Mouse (Mus musculus): ENCODE results near the gene Tmem8b.

Tmem8b gene

DNA sequence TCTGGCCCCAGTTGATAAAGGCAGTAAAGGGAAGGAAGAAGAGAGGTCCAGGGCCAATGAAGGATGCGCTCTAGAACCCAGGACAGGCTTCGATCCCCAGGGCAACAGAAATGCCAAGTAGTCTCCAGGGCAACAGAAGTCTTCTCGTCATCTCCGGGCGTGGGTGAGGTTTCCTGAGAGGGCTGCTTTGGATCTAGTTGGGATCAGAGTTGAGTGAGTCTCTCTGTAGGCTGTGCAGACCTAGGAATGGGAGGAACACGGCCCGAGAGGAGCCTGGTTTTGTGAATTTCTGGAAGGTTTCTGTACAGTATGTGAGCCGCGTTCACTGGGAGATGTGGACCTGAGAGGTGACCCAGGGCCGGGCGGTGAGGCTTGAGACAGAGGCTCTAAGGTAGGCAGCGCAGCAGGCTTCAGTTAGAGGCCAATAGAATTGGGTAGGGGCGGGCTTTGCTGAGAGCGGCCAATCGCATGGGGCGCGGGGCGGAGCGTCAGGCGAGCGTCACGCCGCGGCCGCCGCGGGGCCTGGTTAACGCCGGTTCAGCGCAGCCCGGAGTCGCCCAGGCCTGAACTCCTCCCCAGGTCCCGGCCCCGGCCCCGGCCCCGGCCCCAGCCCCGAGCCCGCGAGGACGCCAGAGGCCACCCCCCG is at the start of gene Tmem8b, which contains the start of gene Fam221b:
Gene Tmem8b (plus strand): TSS at position 190 of the 646 bp plus-strand sequence.
Gene Fam221b (minus strand): TSS at position 364 of the 646 bp plus-strand sequence.
- DNase-seq (ENCODE audit: extremely low read depth, insufficient read length, low spot score): peak; percentile 92

DNA sequence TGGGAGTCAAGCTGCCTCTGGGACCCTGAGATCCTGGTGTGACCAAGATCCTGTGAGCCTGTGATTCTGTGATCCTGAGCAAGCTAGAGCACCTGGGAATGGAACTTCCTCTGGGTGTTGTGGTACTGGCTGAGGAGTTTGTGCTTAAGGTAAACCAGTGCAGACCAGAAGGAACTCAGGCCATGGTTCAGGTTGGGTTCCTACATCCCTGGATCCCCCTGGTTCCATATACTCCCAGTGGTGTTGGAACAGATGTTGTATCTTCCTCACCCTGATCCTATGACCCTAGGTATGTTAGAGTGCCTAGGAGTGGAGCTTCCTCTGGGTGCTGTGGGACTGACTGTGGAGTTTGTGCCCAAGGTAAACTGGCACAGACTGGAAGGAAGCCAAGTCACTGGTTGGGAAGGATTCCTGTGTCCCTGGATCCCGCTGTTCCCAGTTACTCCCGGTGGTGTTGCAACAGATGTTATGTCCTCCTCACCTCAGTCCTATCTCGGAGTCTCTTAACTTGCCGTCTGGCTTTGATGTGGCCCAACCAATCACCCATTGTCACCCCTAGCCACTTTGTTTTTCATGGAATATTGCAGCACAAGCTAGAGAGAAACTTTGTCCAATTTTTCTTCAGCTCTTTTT is 48.5 kb upstream of the Tmem8b start:
- no peak for DNase-seq (ENCODE audit: extremely low read depth, insufficient read length, low spot score)

DNA sequence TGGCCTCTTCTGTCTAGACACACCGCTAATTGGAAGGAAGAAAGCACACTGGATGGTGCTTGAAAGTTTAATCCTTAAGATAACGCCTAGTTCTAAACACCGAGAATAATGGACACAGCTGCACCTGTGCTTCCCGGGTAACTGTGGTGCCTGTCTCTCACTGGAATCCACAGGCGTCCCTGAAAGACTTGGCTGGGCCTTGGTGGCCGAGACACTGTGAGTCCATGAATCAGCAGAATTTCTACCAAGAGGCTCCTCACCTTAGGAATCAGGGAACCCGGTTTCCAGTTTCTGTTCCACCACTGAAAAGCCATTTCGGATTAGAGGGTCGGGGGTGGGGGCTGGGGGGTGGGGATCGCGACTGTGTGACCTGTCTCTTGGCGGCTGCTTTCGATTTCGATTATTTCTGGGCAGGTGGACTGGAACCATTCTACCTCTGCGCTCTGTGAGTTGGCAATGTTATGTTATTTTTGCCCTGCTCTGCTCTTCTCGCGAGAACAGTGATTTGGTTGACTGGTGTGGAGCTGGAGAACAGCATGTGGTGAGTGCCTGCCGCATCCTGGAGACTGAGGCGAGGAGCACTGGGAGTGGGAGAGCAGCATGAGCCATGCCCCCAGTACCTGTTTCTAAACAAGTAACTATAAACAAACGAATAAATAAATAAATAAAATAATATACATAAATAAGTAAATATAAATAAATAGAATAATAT is 39.5 kb upstream of the Tmem8b start:
- no peak for DNase-seq (ENCODE audit: extremely low read depth, insufficient read length, low spot score)

DNA sequence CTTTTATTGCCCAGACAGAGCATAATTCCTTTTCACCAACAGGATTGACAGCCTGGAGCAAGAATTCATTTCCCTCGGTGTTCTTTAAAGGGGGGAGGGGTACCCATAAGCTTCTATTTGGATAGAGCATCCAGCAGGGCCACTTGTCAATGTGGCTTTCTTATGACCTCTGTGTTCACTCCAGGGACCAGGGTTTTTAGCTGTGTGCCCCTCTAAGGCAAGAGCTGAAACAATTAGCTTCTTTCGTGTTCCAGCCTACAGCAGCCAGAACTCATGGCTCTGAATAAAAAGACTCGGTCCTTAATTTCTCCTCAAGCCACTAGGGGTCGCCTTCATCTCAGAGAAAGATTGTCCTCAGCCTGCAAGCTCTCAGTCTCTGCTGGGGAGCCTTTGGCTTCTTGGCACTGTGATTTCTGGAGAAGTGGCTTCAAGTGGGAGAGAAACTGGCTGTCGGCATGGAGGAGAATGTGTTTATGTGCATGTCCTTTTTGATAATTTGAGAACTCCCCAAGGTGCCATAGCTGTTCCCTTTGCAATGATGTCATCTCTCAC is 38.7 kb upstream of the Tmem8b start:
- DNase-seq (ENCODE audit: extremely low read depth, insufficient read length, low spot score): peak; percentile 48

DNA sequence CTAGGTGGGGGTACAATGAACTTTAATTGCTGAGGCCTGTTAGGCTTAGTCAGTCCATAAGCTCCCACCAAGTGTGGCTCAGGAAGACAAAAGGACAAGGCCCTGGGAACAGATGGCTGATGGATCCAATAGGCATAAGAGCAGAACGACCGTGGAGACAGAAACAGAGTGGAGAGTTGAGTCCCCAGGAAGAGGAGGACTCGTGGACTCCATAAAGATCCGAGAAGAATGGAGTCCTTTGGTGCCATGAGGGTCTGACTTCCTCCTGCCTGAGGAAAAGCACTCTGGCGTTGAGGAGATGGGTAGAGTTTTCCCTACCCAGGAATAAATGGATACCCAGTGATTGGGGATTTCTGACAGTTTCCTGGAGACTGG is 38.1 kb upstream of the Tmem8b start:
- no peak for DNase-seq (ENCODE audit: extremely low read depth, insufficient read length, low spot score)

DNA sequence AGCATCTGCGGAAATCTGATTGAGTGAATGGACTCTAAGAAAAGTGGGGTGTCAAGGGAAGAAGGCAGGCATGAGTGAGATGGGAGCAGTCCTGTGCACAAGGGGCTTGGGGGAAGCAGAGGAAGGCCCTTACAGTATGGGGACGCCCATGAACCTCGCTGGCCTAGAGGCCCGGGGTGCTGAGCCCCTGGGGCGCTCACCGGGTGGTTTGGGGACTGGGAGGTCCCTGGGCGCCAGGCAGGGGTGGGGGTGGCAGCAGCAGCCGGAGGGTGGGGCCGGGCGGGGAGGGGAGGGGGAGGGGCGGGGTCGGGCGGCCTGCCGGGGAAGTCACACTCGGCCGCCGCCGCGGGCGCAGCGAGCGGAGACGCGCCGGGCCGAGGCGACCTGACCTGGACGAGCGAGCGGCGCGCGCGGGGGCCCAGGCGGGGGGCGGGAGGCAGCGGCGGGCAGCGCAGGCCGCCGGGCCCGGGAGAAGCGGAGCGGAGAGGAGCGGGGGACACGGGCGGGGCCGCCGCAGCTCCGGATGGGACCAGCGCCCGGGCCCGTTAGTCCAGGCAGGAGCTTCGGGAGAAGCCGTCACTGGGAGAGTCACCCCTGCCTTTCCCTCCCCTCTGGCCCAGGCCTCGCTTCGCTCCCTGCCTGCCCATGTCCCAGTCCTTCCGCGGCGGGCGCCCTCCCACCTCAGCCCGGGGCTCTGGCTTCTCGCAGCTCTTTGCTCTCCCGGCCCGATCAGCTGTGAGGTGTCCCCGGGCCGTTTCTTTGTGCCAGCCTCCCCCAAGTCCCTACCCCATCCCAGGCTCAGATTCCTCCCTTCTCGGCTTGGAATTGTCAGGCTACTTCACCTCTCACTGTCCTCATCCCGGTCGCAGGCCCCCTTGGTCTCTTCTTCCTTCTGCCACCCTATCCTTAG is 37.5 kb upstream of the Tmem8b start, which contains the start of gene Npr2:
Gene Npr2 (plus strand): TSS at position 890 of the 910 bp plus-strand sequence.
- DNase-seq (ENCODE audit: extremely low read depth, insufficient read length, low spot score): peak; percentile 74

DNA sequence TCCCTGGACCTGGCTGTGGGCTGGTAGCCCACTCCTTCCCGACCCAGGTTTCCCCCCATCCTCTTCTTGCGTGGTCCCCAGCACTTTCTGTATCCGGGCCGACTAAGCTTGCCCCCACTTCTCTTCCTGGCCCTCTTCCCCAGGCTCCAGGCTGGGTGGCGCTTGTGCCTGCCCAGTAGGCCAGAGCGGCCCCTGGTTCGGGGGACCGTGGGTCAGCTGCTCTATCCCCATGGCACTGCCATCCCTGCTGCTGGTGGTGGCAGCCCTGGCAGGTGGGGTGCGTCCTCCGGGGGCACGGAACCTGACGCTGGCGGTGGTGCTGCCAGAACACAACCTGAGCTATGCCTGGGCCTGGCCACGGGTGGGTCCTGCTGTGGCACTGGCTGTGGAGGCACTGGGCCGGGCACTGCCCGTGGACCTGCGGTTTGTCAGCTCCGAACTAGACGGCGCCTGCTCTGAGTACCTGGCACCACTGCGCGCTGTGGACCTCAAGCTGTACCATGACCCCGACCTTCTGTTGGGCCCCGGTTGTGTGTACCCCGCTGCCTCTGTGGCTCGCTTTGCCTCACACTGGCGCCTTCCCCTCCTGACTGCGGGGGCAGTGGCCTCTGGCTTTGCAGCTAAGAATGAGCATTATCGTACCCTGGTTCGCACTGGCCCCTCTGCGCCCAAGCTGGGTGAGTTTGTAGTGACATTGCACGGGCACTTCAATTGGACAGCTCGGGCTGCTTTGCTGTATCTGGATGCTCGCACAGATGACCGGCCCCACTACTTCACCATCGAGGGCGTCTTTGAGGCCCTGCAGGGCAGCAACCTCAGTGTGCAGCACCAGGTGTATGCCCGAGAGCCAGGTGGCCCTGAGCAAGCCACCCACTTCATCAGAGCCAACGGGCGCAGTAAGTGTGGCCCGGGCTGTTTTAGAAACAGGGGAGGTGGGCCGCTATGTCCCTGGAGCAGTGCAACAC is 36.5 kb upstream of the Tmem8b start:
- peak; percentile 40 for DNase-seq (ENCODE audit: extremely low read depth, insufficient read length, low spot score)

DNA sequence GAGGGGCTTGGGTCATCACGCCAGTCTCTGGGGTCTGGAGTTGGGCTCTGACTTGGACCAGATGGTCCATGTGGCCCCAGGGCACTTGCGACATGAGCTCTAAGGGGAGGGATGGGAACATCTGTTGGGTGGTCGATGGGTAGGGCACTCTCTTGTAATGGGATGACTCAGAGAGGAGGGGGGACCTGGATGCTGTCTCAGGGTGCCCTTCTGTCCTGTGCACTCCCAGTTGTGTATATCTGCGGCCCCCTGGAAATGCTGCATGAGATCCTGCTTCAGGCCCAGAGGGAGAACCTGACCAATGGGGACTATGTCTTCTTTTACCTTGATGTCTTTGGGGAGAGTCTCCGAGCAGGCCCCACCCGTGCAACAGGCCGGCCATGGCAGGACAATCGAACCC is 35.5 kb upstream of the Tmem8b start:
- no peak for DNase-seq (ENCODE audit: extremely low read depth, insufficient read length, low spot score)

DNA sequence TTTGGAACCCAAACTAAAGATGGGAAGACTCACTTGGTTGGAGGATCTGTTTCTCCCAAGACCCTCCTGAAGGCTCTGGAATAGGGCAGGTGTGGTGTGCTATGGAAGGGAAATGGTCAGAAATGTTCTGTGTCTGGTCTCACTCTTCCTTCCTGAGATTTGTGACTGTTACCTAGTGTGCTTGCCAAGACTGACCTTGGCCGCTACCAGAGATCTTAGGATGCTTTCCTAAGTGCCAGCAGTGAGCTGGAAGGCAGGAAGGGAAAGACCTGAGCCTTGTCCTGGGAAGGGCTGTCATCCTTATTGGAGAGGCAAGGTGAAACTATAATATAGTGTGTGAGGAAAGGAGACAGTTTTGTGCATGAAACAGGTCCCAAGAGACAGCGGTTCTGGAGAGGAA is 35.0 kb upstream of the Tmem8b start:
- no peak for DNase-seq (ENCODE audit: extremely low read depth, insufficient read length, low spot score)

DNA sequence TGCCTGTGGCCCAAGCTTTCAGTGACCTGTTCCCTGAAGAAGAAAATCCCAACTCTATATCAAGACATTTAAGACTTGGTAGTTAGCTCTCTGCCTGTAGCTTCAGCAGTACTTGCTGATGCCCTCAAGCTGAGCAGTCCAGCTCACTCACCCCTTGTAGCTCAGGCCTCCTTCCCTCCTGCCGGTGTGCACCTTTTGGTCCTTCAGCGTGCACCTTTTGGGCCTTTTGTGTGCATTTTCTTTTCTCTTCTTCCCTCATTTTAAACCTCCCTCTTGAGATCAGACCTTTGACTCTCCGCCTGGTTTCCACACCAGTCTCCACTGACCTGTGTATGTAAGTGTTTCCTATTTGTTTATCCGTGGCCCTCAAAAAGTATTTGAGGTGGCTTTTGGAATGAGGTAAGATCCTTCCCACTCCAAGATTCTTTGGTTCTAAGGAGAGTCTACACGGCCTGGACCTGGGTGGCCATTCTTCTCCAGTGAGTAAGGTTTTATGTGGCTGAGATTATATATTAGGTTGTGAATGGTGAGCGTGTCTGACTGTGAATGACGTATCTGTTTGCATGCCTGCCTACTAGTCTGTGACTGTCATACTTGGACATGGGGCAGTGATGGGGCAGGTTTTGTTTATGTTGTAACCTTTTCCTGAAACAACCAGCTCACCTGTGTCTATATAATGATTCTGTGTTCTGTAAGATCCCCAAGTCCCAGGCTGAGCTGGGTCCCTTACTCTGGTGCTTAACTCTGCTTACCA is 34.0 kb upstream of the Tmem8b start:
- DNase-seq (ENCODE audit: extremely low read depth, insufficient read length, low spot score): no peak

DNA sequence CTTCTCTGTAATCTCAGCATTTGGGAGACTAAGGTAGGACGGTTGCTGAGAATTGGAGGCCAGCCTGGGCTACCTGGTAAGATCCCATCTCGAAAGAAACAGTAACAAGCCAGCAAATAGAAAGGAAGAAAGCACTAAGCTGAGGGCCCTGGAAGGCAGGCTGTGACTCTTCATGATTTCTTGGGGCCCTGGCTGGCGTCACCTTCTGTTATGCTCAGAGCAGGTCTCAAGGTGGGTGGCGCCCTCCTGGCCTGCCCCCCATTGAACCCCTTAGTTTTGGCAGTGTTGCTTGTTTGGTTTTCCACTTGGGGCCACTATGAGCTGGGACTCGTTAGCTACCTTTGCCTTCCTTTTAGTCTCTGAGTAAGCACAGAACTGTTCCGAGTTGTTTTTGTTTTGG is 32.0 kb upstream of the Tmem8b start:
- DNase-seq (ENCODE audit: extremely low read depth, insufficient read length, low spot score): no peak

DNA sequence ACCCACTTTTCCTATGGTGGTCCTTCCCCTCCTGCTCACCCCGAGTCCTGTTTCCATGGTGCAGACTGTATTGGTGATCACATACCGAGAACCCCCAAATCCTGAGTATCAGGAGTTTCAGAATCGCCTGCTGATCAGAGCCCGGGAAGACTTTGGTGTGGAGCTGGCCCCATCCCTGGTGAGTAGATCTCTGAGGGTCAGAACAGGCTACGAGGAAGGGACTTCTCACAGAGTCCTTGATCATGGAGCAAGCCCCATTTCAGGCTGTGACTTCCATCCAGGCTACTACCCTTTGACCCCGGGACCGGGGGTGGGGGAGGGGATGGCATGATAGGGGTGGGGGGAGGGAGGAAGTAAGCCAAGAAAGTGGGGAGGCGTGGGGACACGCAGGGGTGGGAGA is 28.7 kb upstream of the Tmem8b start:
- no peak for DNase-seq (ENCODE audit: extremely low read depth, insufficient read length, low spot score)

DNA sequence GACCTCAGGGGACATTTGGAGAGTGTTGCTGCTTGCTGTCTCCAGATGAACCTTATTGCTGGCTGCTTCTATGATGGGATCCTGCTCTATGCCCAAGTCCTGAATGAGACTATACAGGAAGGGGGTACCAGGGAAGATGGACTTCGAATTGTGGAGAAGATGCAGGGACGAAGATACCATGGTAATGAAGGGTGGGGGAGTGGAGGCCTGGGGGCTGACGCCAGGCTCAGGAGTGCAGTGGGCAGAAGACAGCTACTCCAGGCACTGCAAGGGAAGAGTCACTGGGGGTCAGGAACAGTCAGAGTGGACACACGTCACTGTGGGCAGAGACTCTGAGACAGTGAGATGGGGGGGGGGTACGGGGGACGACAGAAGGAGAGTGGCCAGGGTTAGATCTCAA is 28.3 kb upstream of the Tmem8b start:
- no peak for DNase-seq (ENCODE audit: extremely low read depth, insufficient read length, low spot score)

DNA sequence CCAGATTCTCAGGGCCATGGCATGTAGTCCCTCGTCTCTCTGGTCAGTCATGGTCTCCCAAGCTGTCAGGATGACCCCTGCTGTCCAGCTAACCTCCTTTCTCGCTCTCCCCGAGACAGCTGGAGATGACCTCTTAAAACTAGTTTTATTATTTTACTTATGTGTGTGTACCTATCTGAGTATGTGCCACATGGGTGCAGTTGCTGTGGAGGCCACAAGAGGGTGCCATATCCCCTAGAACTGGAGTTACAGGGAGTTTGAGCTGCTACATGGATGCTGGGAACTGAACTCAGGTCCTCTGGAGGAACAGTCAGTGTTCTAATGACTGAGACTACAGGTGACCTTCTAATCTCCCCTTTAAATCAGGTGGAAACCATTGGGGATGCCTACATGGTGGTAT is 19.0 kb upstream of the Tmem8b start:
- no peak for DNase-seq (ENCODE audit: extremely low read depth, insufficient read length, low spot score)

DNA sequence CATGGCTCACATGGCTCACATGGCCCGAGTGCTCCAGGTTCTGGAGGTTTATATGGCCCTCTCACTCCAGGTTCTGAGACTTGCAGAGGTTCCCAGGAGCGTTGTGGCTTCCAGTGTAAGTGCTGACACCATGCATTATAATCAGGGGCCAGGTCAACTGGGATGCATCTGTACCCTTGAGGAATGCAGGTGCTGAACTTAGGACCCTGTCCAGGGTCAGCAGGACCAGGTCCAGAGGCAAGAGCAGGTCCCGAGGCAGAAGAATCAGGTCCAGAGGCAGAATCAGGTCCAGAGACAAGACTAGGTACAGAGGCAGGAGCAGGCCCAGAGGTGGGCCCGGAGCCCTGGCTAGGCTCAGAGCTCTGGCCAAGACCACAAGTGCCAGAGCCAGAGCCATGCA is 16.0 kb upstream of the Tmem8b start:
- no peak for DNase-seq (ENCODE audit: extremely low read depth, insufficient read length, low spot score)

DNA sequence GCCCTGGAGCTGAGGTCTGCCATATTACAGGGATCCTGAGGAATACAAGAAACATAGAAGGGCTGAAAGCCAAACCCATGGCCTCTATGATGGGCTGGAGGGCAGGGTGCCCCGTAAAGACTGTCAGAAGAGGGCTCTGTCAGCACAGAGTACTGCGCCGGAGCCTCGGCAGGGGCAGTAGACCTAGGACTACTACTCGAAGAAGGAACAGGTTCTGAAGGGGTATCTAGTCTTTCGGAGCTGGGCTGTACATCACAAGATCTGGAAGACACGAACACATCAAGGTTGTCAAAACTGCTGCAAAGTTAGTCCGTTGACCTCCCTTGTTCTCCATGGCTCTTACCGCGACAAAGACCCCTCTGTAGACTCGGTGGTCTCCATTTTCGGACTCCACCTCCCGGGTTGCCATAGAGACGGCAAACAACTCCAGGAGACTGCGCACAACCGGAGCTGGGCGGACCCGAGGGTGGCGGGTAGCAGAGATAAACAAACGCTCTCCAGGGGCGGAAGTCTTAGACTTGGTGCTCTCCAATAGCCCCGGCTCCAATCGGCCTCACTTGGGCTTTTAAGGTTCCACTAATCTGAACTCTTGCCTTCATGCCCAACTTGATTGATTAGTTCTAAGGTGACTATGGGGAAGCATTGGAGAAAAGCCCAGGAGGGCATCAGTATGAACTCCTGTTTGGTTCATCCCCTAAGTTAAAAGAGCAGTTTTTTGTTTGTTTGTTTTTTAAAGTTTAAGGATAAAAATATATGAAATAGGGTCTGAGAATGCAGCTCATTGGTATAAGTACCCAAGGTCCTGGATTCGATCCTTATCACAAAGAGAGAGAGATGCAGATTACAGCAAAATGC is 15.4 kb upstream of the Tmem8b start, which contains the start of gene Spag8:
Gene Spag8 (minus strand): TSS at position 434 of the 855 bp plus-strand sequence.
- DNase-seq (ENCODE audit: extremely low read depth, insufficient read length, low spot score): no peak

DNA sequence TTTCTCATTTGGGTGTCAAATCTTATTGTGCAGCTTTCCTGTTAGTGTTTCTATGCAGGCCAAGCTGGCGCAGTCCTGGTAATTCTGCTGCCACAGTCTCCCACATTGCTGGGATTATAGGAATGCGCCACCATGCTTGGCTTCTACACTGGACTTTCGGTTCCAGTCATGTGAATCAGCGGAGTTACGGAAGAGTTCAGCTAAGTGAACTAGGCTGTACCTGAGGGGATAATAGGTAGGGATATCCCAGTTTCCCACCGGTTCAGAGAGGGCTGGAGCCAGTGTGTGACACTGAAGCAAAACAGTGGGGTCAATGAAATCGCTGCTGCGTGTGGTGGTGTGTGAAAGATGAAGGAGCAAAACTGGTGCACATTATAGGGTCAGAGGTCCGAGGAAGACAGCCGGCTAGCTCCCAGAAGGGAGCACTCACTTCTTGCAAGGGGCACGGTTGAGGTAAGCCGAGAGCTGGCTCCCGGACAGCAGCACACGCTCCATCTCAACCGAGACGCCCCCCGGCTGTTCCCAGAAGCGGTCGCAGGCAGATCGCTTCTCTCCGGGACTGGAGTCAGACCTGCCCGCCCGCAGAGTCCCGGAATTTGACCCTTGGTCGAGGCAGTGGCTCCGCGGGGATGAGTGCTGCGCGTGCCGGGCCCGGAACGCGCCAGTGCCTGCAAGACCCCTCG is 13.0 kb upstream of the Tmem8b start:
- no peak for DNase-seq (ENCODE audit: extremely low read depth, insufficient read length, low spot score)
